Mouse (Mus musculus) lung, postnatal 0 days (tissue): ENCODE results near the gene Dglucy.

Experiments used
- CTCF ChIP-seq: IDR thresholded peaks from 2 replicates; pipeline ENCODE4 v1.5.1; 2016; ENCODE audit warnings: antibody characterized with exemption, mild to moderate bottlenecking
- EP300 ChIP-seq: IDR thresholded peaks from 2 replicates; pipeline ENCODE4 v1.6.1; 2016; ENCODE audit warnings: antibody characterized with exemption, mild to moderate bottlenecking, control low read depth

DNA sequence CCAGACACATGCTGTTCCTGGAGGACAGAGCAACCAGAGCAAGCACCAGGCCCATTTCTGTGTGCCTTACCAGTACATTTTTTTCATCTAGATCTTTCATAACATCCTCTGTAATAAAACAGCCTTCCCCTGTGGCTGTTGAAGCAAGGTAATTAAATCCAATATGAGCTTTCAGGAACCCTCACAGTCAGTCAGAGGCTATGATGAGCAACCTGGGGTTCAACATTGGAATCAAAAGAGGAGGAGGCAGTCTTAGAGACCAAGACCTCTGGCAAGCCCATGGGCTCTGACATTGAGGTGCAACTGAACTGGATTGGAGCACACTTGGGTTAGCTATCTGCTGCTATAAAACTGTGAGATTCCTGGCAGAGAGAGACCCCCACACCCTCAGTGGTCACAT is 86.2 kb downstream of the Dglucy start:
- TF ChIP-seq CTCF (no peak), EP300 (no peak)
